Mouse (Mus musculus) liver, adult 2 months (tissue): ENCODE measurements around the gene Dusp14. TPM values are rescaled to one million over a fixed set of nuclear protein-coding genes. Genes with fewer than 3 reads are reported as not detected.

Experiments used
- DNase-seq: peaks from one replicate; pipeline ENCODE4 v3.0.0-alpha.2; 2011; ENCODE audit warnings: low read depth, low spot score; ENCODE audit errors: extremely low read depth
- H3K27ac ChIP-seq: fragments of 200-500 bp; replicated peaks from 2 replicates; pipeline ENCODE4 v1.5.1; 2012; ENCODE audit warnings: low read depth, mild to moderate bottlenecking, control low read depth, inconsistent platforms, low read length; ENCODE audit not compliant: insufficient read depth
- H3K27me3 ChIP-seq: fragments of 200-500 bp; 2 replicates; pipeline ENCODE4 v1.6.1; 2012; ENCODE audit warnings: mild to moderate bottlenecking, moderate library complexity, low read length, inconsistent platforms; ENCODE audit not compliant: control insufficient read depth, insufficient read depth
- H3K36me3 ChIP-seq: fragments of 200-500 bp; 2 replicates; pipeline ENCODE4 v1.6.1; 2012; ENCODE audit warnings: low read length, inconsistent platforms; ENCODE audit not compliant: control insufficient read depth, insufficient read depth
- H3K4me1 ChIP-seq: fragments of 200-500 bp; 2 replicates; pipeline ENCODE4 v1.6.1; 2011; ENCODE audit warnings: low read length; ENCODE audit not compliant: control insufficient read depth, insufficient read depth
- H3K4me3 ChIP-seq: fragments of 200-500 bp; 2 replicates; pipeline ENCODE4 v1.5.1; 2011; ENCODE audit warnings: low read depth, mild to moderate bottlenecking, control low read depth, low read length, moderate library complexity; ENCODE audit not compliant: insufficient read depth
- H3K79me2 ChIP-seq: fragments of 200-500 bp; 2 replicates; pipeline ENCODE4 v1.6.1; 2012; ENCODE audit warnings: inconsistent platforms, mild to moderate bottlenecking, low read length, moderate library complexity; ENCODE audit not compliant: control insufficient read depth, insufficient read depth
- H3K9ac ChIP-seq: fragments of 200-500 bp; 2 replicates; pipeline ENCODE4 v1.6.1; 2012; ENCODE audit warnings: low read depth, mild to moderate bottlenecking, control low read depth, inconsistent platforms, low read length
- CTCF ChIP-seq: fragments of 200-500 bp; IDR thresholded peaks from 2 replicates; pipeline ENCODE4 v1.5.1; 2011; ENCODE audit warnings: low read depth, low read length, control low read depth
- POLR2A ChIP-seq: fragments of 200-500 bp; IDR thresholded peaks from 2 replicates; pipeline ENCODE4 v1.6.1; 2011; ENCODE audit warnings: low read length, control low read depth; ENCODE audit not compliant: insufficient read depth; ENCODE audit errors: extremely low read depth
- WGBS: fragments of 180-500 bp; shearing (Covaris S2); methylation state at CpG from one replicate; pipeline ENCODE4 v1.1.7; 2018; 5-methylcytosine and 5-hydroxymethylcytosine counted together
- polyA plus RNA-seq: library from polyadenylated mRNA; depleted of rRNA; stranded (reverse); fragments of >200 nt; gene quantifications from 2 replicates; pipeline ENCODE4 v1.2.3, GENCODE M21; 2012; rRNA removed
- total RNA-seq: library from RNA; depleted of rRNA; stranded (reverse); fragments of >200 nt; gene quantifications from 2 replicates; pipeline ENCODE4 v1.2.3, GENCODE M21; 2014; rRNA removed

Dusp14 gene
- total RNA-seq (0.83 and 0.87 TPM in 2 replicates), polyA plus RNA-seq (4.4 and 4.5 TPM in 2 replicates)

DNA sequence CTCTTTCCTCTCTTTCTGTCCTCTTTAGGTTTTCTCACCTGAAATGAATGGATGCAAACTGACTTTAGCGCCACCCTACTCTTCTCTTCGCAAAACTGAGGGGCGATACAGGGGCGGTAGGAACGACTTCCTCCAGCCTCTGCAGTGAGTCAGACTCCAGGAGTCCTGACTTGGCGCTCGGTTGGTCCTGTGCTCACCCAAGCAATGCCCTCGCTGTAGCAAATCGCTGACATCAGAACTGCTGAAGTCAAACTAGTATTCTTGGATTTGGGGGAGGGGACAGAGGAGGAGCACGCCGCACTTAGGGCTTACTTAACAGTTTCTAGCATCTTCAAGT lies at the start of gene Dusp14:
Dusp14 (minus strand) TSS at position 228 of the 337 bp plus-strand sequence.
- no peak within 1 kb of the TSS for H3K27ac ChIP-seq
- H3K9ac ChIP-seq, result peak within 1 kb of the TSS; percentile 78
- H3K4me1 ChIP-seq, result peaks cover 5% of the 10 kb centered on the region; the same call in 1 of the 2 replicates
- H3K4me3 ChIP-seq, result peak within 1 kb of the TSS; percentile 70
- H3K36me3 ChIP-seq, result no peaks in the 10 kb centered on the region
- no peaks in the 10 kb centered on the region for H3K79me2 ChIP-seq
- 42% methylated on average over 11 of the region's 11 CpGs for WGBS
- H3K27me3 ChIP-seq, result no peaks in the 10 kb centered on the region; the same call in 1 of the 2 replicates
- no peak for DNase-seq
- TF ChIP-seq POLR2A (no peak), CTCF (no peak)

GRCm38 (mm10) chr11:84117431-84117830 lies 48.4 kb upstream of the Dusp14 start:
- no peaks in the 10 kb centered on the region for H3K79me2 ChIP-seq
- no peaks in the 10 kb centered on the region for H3K4me1 ChIP-seq
- H3K36me3 ChIP-seq, result peaks cover 23% of the 10 kb centered on the region
- H3K9ac ChIP-seq, result no peak overlapping the region
- no peak overlapping the region for H3K4me3 ChIP-seq
- no peak overlapping the region for H3K27ac ChIP-seq
- peak; percentile 14 for DNase-seq
- no peak for TF ChIP-seq POLR2A
- no peak for TF ChIP-seq CTCF
- no peaks in the 10 kb centered on the region for H3K27me3 ChIP-seq
- whole genome bisulfite sequencing, result 86% methylated on average over 4 of the region's 4 CpGs

DNA sequence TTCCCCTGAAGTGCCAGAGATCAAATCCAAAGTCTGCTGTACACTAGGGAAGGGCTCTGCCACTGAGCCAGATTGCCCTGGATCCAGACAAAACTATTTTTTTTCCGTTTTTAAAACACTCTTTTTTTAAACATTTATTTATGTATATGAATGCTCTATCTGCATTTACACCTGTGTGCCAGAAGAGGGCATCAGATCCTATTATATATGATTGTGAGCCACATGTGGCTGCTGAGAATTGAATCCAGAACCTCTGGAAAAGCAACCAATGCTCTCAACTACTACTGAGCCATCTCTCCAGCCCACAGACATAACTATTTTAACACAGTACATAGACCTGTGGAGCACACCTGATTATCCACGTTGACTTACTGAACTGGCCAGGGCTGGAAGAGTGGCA lies 47.2 kb upstream of the Dusp14 start:
- DNase-seq, result no peak
- Histone ChIP-seq H3K27me3 (no peaks in the 10 kb centered on the region), H3K4me1 (no peaks in the 10 kb centered on the region), H3K36me3 (peaks cover 20% of the 10 kb centered on the region), H3K4me3 (no peak overlapping the region), H3K9ac (no peak overlapping the region), H3K79me2 (no peaks in the 10 kb centered on the region), H3K27ac (no peak overlapping the region)
- TF ChIP-seq POLR2A (no peak), CTCF (no peak)
- WGBS, result 68% methylated on average over 2 of the region's 2 CpGs

DNA sequence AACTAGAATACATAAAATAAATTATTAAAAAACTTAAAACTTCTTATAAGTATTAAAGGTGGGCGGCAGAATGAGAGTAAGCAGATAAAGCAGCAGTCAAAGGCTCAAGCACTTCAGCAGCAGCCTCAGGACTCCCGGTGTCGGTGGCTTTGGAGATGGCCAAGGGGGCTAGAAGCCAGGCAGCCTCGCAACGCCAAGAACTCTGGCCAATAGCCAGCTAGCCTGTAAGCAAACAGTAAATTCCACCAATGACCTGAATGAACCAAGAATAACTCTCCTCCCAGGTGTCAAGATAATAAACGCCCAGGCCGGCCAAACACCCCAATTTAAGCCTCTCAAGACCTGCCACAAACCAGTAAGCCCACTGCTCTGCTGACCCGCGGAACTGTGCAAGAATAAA lies 46.6 kb upstream of the Dusp14 start:
- Histone ChIP-seq H3K9ac (no peak overlapping the region), H3K4me1 (no peaks in the 10 kb centered on the region), H3K36me3 (peaks cover 17% of the 10 kb centered on the region), H3K27me3 (no peaks in the 10 kb centered on the region), H3K27ac (no peak overlapping the region), H3K79me2 (no peaks in the 10 kb centered on the region), H3K4me3 (no peak overlapping the region)
- no peak for TF ChIP-seq POLR2A
- no peak for TF ChIP-seq CTCF
- WGBS, result 47% methylated on average over 9 of the region's 9 CpGs
- peak; percentile 61 for DNase-seq

GRCm38 (mm10) chr11:84113623-84114022 lies 44.6 kb upstream of the Dusp14 start:
- DNase-seq, result no peak

GRCm38 (mm10) chr11:84107137-84107536 lies 38.1 kb upstream of the Dusp14 start:
- TF ChIP-seq POLR2A, result no peak
- no peak for TF ChIP-seq CTCF
- no peak overlapping the region for H3K4me3 ChIP-seq
- H3K27me3 ChIP-seq, result no peaks in the 10 kb centered on the region
- H3K36me3 ChIP-seq, result peaks cover 48% of the 10 kb centered on the region
- H3K9ac ChIP-seq, result no peak overlapping the region
- no peaks in the 10 kb centered on the region for H3K79me2 ChIP-seq
- no peaks in the 10 kb centered on the region for H3K4me1 ChIP-seq
- H3K27ac ChIP-seq, result no peak overlapping the region
- DNase-seq, result no peak
- 71% methylated on average over 2 of the region's 2 CpGs for WGBS

More at GRCm38 (mm10) chr11:84113623-84114022, 44.6 kb upstream of the Dusp14 start:
- Histone ChIP-seq H3K4me1 (no peaks in the 10 kb centered on the region), H3K36me3 (peaks cover 12% of the 10 kb centered on the region), H3K79me2 (no peaks in the 10 kb centered on the region), H3K9ac (no peak overlapping the region), H3K27ac (no peak overlapping the region), H3K27me3 (no peaks in the 10 kb centered on the region), H3K4me3 (no peak overlapping the region)
- WGBS, result 96% methylated on average over 5 of the region's 5 CpGs
- TF ChIP-seq CTCF, result no peak
- no peak for TF ChIP-seq POLR2A
